Mouse (Mus musculus) adrenal gland, adult 2 months (tissue): ENCODE results near the gene Olfr960. TPM values are rescaled to one million over a fixed set of nuclear protein-coding genes. Genes with fewer than 3 reads are reported as not detected.

Source experiments
- DNase-seq: peaks from one replicate; pipeline ENCODE4 v3.0.0; 2021
- long read RNA-seq: library from polyadenylated mRNA; stranded (forward); transcript quantifications from one replicate; pipeline ENCODE4 v2.0.0, GENCODE M21; 2021
- polyA plus RNA-seq: library from polyadenylated mRNA; depleted of rRNA; stranded (reverse); fragments of >200 nt; gene quantifications from 2 replicates; pipeline ENCODE4 v1.2.3, GENCODE M21; 2012; rRNA removed
- total RNA-seq, 2 experiments: library from RNA; stranded (reverse); gene quantifications; 2 replicates each; pipeline ENCODE4 v1.2.3; 2021

Olfr960 gene
- total RNA-seq = not detected
- polyA plus RNA-seq = not detected in 2 replicates
- long read RNA-seq = 0 reads

GRCm38 (mm10) chr9:39621073-39621472 is at the start of gene Olfr960:
Olfr960 (plus strand) TSS chr9:39621373.
- no peak for DNase-seq

GRCm38 (mm10) chr9:39575469-39575868 is 45.7 kb upstream of the Olfr960 start, which contains the start of gene Olfr959:
Olfr959 (minus strand) TSS chr9:39575569.
- no peak for DNase-seq

GRCm38 (mm10) chr9:39577050-39577449 is 44.1 kb upstream of the Olfr960 start:
- DNase-seq = no peak

GRCm38 (mm10) chr9:39602536-39603332 is 18.4 kb upstream of the Olfr960 start:
- DNase-seq = no peak

GRCm38 (mm10) chr9:39603333-39603845 is 17.8 kb upstream of the Olfr960 start:
- DNase-seq = peak; percentile 5

GRCm38 (mm10) chr9:39603999-39604453 is 17.1 kb upstream of the Olfr960 start, which contains the start of gene AW551984:
AW551984 (minus strand) TSS chr9:39604403.
- DNase-seq = no peak

- no peak for DNase-seq
Measured at GRCm38 (mm10) chr9:39608497-39608896, 12.7 kb upstream of the Olfr960 start.

GRCm38 (mm10) chr9:39610355-39610754 is 10.8 kb upstream of the Olfr960 start, which contains the start of gene Olfr148:
Olfr148 (plus strand) TSS chr9:39610655.
- DNase-seq = no peak

- no peak for DNase-seq
Measured at GRCm38 (mm10) chr9:39611953-39612352, 9.2 kb upstream of the Olfr960 start.

- DNase-seq = no peak
Measured at GRCm38 (mm10) chr9:39623783-39624182, 2.6 kb downstream of the Olfr960 start.

GRCm38 (mm10) chr9:39624711-39625110 is 3.5 kb downstream of the Olfr960 start:
- no peak for DNase-seq

- DNase-seq = no peak
Measured at GRCm38 (mm10) chr9:39629069-39629468, 7.9 kb downstream of the Olfr960 start.

GRCm38 (mm10) chr9:39633913-39634594 is 12.9 kb downstream of the Olfr960 start:
- DNase-seq = no peak

GRCm38 (mm10) chr9:39644785-39645184 is 23.6 kb downstream of the Olfr960 start, which contains the start of gene Olfr961:
Olfr961 (plus strand) TSS chr9:39645085.
- no peak for DNase-seq

- DNase-seq = no peak
Measured at GRCm38 (mm10) chr9:39647382-39647781, 26.2 kb downstream of the Olfr960 start.

- no peak for DNase-seq
Measured at GRCm38 (mm10) chr9:39654756-39655396, 33.7 kb downstream of the Olfr960 start.

- DNase-seq = no peak
Measured at GRCm38 (mm10) chr9:39666905-39667304, 45.7 kb downstream of the Olfr960 start, which contains the start of gene Olfr963. Olfr963 (plus strand) TSS chr9:39667205.

GRCm38 (mm10) chr9:39669723-39670122 is 48.5 kb downstream of the Olfr960 start:
- no peak for DNase-seq
